Mouse (Mus musculus): Measurements from ENCODE around the gene Lrrc8b. TPM values are rescaled to one million over a fixed set of nuclear protein-coding genes. Genes with fewer than 3 reads are reported as not detected.

The Lrrc8b gene
- polyA plus RNA-seq, 1 experiment from 2014 or later: 7.5 TPM

DNA sequence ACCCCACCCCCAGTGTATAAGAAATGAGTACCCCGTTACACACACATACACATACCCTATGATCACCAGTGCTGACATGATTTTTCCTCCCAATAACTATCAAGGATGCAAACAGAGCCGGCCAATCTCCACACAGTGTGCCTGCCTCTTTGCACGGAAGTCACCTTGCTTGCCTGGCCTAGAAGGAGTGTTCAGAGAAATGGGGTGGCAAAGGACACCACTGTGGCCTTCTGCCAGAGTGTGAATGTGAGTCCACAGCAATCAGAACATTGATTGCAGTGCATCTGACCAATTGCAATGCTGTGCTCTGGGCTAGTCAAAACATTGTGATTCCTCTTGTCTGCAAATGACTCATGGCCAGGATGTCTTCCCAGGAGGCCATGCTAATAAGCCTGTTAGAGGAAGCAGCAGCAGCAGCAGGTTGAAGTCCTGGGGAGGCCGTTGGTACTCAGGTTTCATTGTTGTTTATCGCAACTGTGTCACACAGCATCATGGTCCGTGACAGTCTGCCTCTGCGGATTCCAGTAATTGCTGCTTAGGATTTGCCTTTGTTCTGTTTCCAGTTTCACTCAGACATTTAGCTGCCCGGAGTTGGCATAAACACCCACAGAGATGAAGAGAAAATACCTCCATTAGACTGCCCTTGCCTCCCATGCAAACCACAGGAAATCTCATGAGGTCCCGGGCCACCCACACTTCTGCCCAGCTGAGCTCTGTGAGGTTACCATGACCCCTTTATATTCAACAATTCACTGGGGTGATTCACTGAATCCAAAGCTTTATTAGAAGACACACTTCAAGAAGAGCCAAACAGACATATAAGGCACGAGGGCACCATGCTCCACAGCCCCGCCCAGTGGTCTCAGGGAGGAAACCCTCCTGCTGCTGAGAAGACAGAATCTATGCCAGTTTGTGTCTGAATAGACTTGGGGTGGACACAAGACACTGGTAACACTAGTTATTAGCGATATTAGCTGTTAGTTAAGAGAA lies 84.9 kb downstream of the Lrrc8b start:
- ATAC-seq (no peak; the same call in 1 of the 2 replicates), DNase-seq (ENCODE audit: low spot score) (no peak)

DNA sequence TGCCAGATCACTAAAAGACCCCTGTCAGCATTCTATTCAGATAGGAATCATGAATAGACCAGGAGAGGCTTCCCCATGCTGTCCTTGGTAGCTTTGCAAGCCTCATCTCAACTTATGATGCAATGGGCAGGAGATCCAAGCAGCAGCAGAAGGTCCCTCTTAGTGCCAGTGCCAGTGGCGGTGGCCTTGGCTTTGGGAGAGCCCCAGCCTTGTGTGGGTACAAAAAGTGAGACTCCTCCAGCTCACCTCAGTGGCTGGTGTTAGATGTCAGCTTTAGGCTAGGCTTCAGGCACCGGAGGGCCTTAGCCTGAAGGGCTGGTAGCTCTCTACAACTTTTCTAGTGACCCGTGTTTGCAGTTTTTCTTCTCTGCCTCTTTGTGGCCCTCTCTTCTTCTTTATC lies 85.6 kb downstream of the Lrrc8b start:
- Histone ChIP-seq H3K9me3 (ENCODE audit: low read length) (no peaks in the 10 kb centered on the region), H3K27ac (ENCODE audit: low read length) (no peak overlapping the region), H3K4me3 (ENCODE audit: low read depth, low read length) (no peak overlapping the region), H3K27me3 (replicated peaks; ENCODE audit: insufficient read depth, low read length) (no peaks in the 10 kb centered on the region), H3K4me2 (replicated peaks; ENCODE audit: low read depth, low read length) (no peak overlapping the region), H3K36me3 (ENCODE audit: insufficient read depth, low read length) (no peaks in the 10 kb centered on the region), H3K4me1 (ENCODE audit: insufficient read depth, low read depth, low read length) (no peaks in the 10 kb centered on the region), H3K9ac (replicated peaks; ENCODE audit: low read depth) (no peak overlapping the region)
- 92% methylated on average over 3 of the region's 3 CpGs for WGBS
- no peak for TF ChIP-seq CTCF (IDR thresholded peaks at IDR 0.05)
- DNase-seq (ENCODE audit: low spot score) (no peak), ATAC-seq (no peak)

More for the DNA sequence above, 84.9 kb downstream of the Lrrc8b start:
- H3K36me3 ChIP-seq (ENCODE audit: insufficient read depth, low read length): no peaks in the 10 kb centered on the region
- H3K9ac ChIP-seq (replicated peaks; ENCODE audit: low read depth): no peak overlapping the region
- WGBS: 57% methylated on average over 12 of the region's 12 CpGs
- no peak overlapping the region for H3K4me3 ChIP-seq (ENCODE audit: low read depth, low read length)
- TF ChIP-seq CTCF (IDR thresholded peaks at IDR 0.05) (peak; percentile 37), EP300 (IDR thresholded peaks at IDR 0.05) (no peak)
- H3K27ac ChIP-seq (ENCODE audit: low read length): no peak overlapping the region
- H3K4me2 ChIP-seq (replicated peaks; ENCODE audit: low read depth, low read length): no peak overlapping the region
- peaks cover 4% of the 10 kb centered on the region; the same call in 1 of the 2 replicates for H3K4me1 ChIP-seq (ENCODE audit: insufficient read depth, low read depth, low read length)
- no peaks in the 10 kb centered on the region for H3K27me3 ChIP-seq (replicated peaks; ENCODE audit: insufficient read depth, low read length)
- no peaks in the 10 kb centered on the region for H3K9me3 ChIP-seq (ENCODE audit: low read length)

DNA sequence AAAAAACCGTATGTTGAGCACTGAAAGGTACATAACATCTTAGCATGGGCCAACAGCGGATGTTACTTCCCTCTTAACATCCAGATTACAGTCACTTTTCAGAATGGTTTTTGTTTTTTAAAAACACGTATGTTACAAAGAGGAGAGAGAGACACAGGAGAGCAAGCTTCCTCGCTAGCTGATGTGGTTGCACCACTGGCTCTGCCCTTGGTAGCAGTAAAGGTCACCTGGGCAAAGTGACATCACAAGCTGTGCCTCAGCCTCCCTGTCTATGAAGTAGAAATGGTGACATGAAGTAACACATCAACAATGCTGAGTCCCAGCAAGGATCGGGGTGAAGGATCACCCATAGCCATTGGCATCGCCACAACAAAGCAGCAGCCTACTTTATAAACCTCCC lies 93.2 kb downstream of the Lrrc8b start:
- Histone ChIP-seq H3K27ac (ENCODE audit: low read length) (no peak overlapping the region), H3K36me3 (ENCODE audit: insufficient read depth, low read length) (no peaks in the 10 kb centered on the region), H3K9ac (replicated peaks; ENCODE audit: low read depth) (no peak overlapping the region), H3K4me3 (ENCODE audit: low read depth, low read length) (no peak overlapping the region), H3K27me3 (replicated peaks; ENCODE audit: insufficient read depth, low read length) (no peaks in the 10 kb centered on the region), H3K9me3 (ENCODE audit: low read length) (no peaks in the 10 kb centered on the region), H3K4me1 (ENCODE audit: insufficient read depth, low read depth, low read length) (no peaks in the 10 kb centered on the region), H3K4me2 (replicated peaks; ENCODE audit: low read depth, low read length) (no peak overlapping the region)
- no peak for ATAC-seq
- DNase-seq (ENCODE audit: low spot score): no peak
- WGBS: 90% methylated on average over 6 of the region's 6 CpGs
- TF ChIP-seq EP300 (IDR thresholded peaks at IDR 0.05): no peak
- no peak for TF ChIP-seq CTCF (IDR thresholded peaks at IDR 0.05)

DNA sequence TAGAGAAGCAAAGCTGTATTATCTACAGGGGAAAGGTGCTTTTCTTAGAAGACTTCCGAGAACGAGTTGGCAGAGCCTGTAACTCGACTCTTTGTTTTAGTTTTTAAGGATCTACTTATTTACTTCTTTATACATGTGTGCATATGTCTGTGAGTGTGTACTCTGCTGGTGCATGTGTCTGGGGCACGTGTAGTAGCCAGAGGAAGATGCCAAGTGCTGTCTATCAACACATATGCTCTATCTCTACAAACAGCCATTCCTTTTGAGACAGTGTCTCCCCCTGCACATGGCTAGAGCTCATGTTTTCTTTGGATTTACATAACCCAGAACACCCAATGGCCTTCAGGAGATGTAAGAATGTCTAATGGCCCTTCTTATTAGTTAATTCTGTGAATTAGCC lies 96.7 kb downstream of the Lrrc8b start:
- H3K36me3 ChIP-seq (ENCODE audit: insufficient read depth, low read length): no peaks in the 10 kb centered on the region
- no peak for ATAC-seq
- H3K9me3 ChIP-seq (ENCODE audit: low read length): no peaks in the 10 kb centered on the region
- H3K27me3 ChIP-seq (replicated peaks; ENCODE audit: insufficient read depth, low read length): no peaks in the 10 kb centered on the region
- no peak overlapping the region for H3K4me2 ChIP-seq (replicated peaks; ENCODE audit: low read depth, low read length)
- H3K27ac ChIP-seq (ENCODE audit: low read length): no peak overlapping the region
- no peak overlapping the region for H3K4me3 ChIP-seq (ENCODE audit: low read depth, low read length)
- DNase-seq (ENCODE audit: low spot score): no peak
- no peak overlapping the region for H3K9ac ChIP-seq (replicated peaks; ENCODE audit: low read depth)
- no peaks in the 10 kb centered on the region for H3K4me1 ChIP-seq (ENCODE audit: insufficient read depth, low read depth, low read length)
- 31% methylated on average over 4 of the region's 4 CpGs for WGBS
- TF ChIP-seq EP300 (IDR thresholded peaks at IDR 0.05) (no peak), CTCF (IDR thresholded peaks at IDR 0.05) (no peak)

GRCm38 (mm10) chr5:105515532-105515931 lies 100.0 kb downstream of the Lrrc8b start:
- H3K4me2 ChIP-seq (replicated peaks; ENCODE audit: low read depth, low read length): no peak overlapping the region
- no peak for ATAC-seq
- H3K9ac ChIP-seq (replicated peaks; ENCODE audit: low read depth): no peak overlapping the region
- no peaks in the 10 kb centered on the region for H3K4me1 ChIP-seq (ENCODE audit: insufficient read depth, low read depth, low read length)
- no peak overlapping the region for H3K27ac ChIP-seq (ENCODE audit: low read length)
- H3K4me3 ChIP-seq (ENCODE audit: low read depth, low read length): no peak overlapping the region
- DNase-seq (ENCODE audit: low spot score): no peak
- TF ChIP-seq EP300 (IDR thresholded peaks at IDR 0.05) (no peak), CTCF (IDR thresholded peaks at IDR 0.05) (no peak)
- no peaks in the 10 kb centered on the region for H3K27me3 ChIP-seq (replicated peaks; ENCODE audit: insufficient read depth, low read length)
- H3K36me3 ChIP-seq (ENCODE audit: insufficient read depth, low read length): no peaks in the 10 kb centered on the region
- WGBS: 73% methylated on average over 6 of the region's 6 CpGs
- no peaks in the 10 kb centered on the region for H3K9me3 ChIP-seq (ENCODE audit: low read length)

GRCm38 (mm10) chr5:105516290-105516689 lies 100.7 kb downstream of the Lrrc8b start:
- Histone ChIP-seq H3K4me1 (ENCODE audit: insufficient read depth, low read depth, low read length) (no peaks in the 10 kb centered on the region), H3K27ac (ENCODE audit: low read length) (no peak overlapping the region), H3K4me2 (replicated peaks; ENCODE audit: low read depth, low read length) (no peak overlapping the region), H3K9ac (replicated peaks; ENCODE audit: low read depth) (no peak overlapping the region), H3K4me3 (ENCODE audit: low read depth, low read length) (no peak overlapping the region), H3K27me3 (replicated peaks; ENCODE audit: insufficient read depth, low read length) (no peaks in the 10 kb centered on the region), H3K9me3 (ENCODE audit: low read length) (no peaks in the 10 kb centered on the region), H3K36me3 (ENCODE audit: insufficient read depth, low read length) (no peaks in the 10 kb centered on the region)
- 41% methylated on average over 3 of the region's 3 CpGs for WGBS
- ATAC-seq (no peak), DNase-seq (ENCODE audit: low spot score) (no peak)
- no peak for TF ChIP-seq EP300 (IDR thresholded peaks at IDR 0.05)
- TF ChIP-seq CTCF (IDR thresholded peaks at IDR 0.05): no peak
